Mouse (Mus musculus) olfactory bulb, adult 2 months (tissue): ENCODE data around the gene Ccdc9b. TPM values are rescaled to one million over a fixed set of nuclear protein-coding genes. Genes with fewer than 3 reads are reported as not detected.

ENCODE experiments used
- H3K27ac ChIP-seq: fragments of 200-500 bp; 2 replicates; pipeline ENCODE4 v1.5.1; 2012; ENCODE audit warnings: low read depth, low read length; ENCODE audit not compliant: insufficient read depth
- H3K4me1 ChIP-seq: fragments of 200-500 bp; 2 replicates; pipeline ENCODE4 v1.6.1; 2012; ENCODE audit warnings: low read length; ENCODE audit not compliant: control insufficient read depth, insufficient read depth
- H3K4me3 ChIP-seq: fragments of 200-500 bp; 2 replicates; pipeline ENCODE4 v1.5.1; 2012; ENCODE audit warnings: mild to moderate bottlenecking, low read depth, low read length, moderate library complexity; ENCODE audit not compliant: insufficient read depth
- CTCF ChIP-seq: fragments of 200-500 bp; IDR thresholded peaks from 2 replicates; pipeline ENCODE4 v1.5.1; 2012; ENCODE audit warnings: low read depth, mild to moderate bottlenecking, low read length, moderate library complexity; ENCODE audit not compliant: insufficient read depth
- POLR2A ChIP-seq: fragments of 200-500 bp; IDR thresholded peaks from 2 replicates; pipeline ENCODE4 v1.6.1; 2012; ENCODE audit warnings: mild to moderate bottlenecking, low read depth, low read length, moderate library complexity; ENCODE audit not compliant: insufficient read depth
- WGBS: fragments of 180-500 bp; shearing (Covaris S2); methylation state at CpG from one replicate; pipeline ENCODE4 v1.1.7; 2018; 5-methylcytosine and 5-hydroxymethylcytosine counted together
- polyA plus RNA-seq: library from polyadenylated mRNA; stranded (reverse); fragments of >200 nt; gene quantifications from 2 replicates; pipeline ENCODE4 v1.2.4, GENCODE M21; 2012; ENCODE audit warnings: low replicate concordance; ENCODE audit not compliant: missing spikeins, insufficient read depth, insufficient read length

Gene Ccdc9b
- polyA plus RNA-seq, 1 experiment, result not detected

DNA sequence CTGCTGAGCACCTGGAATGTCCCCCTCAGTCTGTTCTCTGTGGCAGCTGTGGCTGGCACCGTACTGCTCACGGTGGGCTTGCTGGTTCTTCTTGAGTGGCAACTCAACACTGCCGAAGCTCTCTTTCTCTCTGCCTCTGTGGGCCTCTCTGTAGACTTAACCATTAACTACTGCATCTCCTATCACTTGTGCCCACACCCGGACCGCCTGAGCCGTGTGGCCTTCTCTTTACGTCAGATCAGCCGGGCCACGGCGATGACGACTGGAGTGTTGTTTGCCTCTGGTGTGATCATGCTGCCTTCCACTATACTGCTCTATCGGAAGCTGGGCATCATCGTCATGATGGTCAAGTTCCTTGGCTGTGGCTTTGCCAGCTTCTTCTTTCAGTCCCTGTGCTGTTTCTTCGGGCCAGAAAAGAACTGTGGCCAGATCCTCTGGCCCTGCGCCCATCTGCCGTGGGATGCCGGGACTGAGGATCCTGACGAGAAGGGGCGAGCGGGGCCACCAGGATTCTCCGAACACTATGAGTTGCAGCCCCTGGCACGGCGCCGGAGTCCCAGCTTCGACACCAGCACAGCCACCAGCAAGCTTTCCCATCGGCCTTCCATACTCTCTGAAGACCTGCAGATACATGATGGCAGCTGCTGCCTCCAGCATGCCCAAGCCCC is 29.3 kb upstream of the Ccdc9b start:
- WGBS, result 84% methylated on average over 26 of the region's 26 CpGs
- Histone ChIP-seq H3K4me1 (peaks cover 13% of the 10 kb centered on the region), H3K27ac (no peak overlapping the region), H3K4me3 (no peak overlapping the region)
- TF ChIP-seq CTCF, result no peak
- TF ChIP-seq POLR2A, result no peak

DNA sequence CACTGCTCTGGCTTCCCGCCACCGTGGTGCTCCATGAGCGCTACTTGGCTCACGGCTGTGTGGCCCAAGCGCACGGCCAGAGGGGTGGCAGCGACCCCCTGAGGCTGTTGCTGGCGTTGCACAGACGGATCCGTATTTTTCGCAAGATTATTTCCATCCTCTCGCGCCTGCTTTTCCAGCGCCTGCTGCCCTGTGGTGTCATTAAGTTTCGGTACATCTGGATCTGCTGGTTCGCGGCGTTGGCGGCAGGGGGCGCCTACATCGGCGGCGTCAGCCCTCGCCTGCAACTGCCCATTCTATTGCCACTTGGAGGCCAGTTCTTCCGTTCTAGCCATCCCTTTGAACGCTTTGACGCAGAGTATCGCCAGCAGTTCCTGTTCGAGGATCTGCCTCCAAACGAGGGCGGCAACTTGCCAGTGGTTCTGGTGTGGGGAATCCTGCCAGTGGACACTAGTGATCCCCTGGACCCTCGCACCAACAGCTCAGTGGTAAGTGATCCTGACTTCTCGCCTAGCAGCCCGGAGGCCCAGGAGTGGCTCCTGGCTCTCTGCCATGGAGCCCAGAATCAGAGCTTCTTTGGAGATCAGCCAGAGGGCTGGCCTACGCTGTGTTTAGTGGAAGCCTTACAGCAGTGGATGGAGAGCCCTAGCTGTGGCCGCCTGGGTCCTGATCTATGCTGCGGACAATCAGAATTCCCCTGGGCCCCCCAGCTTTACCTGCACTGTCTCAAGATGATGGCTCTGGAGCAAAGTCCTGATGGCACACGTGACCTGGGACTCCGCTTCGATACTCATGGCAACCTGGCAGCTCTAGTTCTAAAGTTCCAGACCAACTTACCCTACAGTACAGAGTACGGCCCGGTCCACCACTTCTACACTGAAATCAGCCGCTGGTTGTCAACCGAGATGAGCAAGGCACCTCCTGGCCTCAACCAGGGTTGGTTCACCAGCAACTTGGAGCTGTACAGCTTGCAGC is 28.4 kb upstream of the Ccdc9b start:
- WGBS, result 26% methylated on average over 44 of the region's 44 CpGs
- Histone ChIP-seq H3K27ac (no peak overlapping the region), H3K4me1 (peaks cover 13% of the 10 kb centered on the region), H3K4me3 (0 out of 2 replicates have a peak overlapping the region, but pooled peaks have one; percentile 2)
- TF ChIP-seq CTCF (peak; percentile 41; the same call in 1 of the 2 replicates), POLR2A (no peak)

- H3K27ac ChIP-seq, result no peak overlapping the region
Measured at GRCm38 (mm10) chr2:118790221-118790550, 27.7 kb upstream of the Ccdc9b start.

GRCm38 (mm10) chr2:118789501-118789900 is 27.0 kb upstream of the Ccdc9b start:
- 70% methylated on average over 11 of the region's 11 CpGs for WGBS
- Histone ChIP-seq H3K4me1 (peaks cover 13% of the 10 kb centered on the region), H3K27ac (no peak overlapping the region), H3K4me3 (no peak overlapping the region)
- TF ChIP-seq CTCF, result no peak
- TF ChIP-seq POLR2A, result no peak

More at GRCm38 (mm10) chr2:118790221-118790550, 27.7 kb upstream of the Ccdc9b start:
- 60% methylated on average over 12 of the region's 12 CpGs for WGBS
- Histone ChIP-seq H3K4me1 (peaks cover 13% of the 10 kb centered on the region), H3K4me3 (no peak overlapping the region)
- TF ChIP-seq POLR2A (no peak), CTCF (no peak)

- WGBS, result 95% methylated on average over 5 of the region's 5 CpGs
- no peak overlapping the region for H3K4me3 ChIP-seq
- TF ChIP-seq POLR2A, result no peak
Measured at GRCm38 (mm10) chr2:118786525-118786924, 24.1 kb upstream of the Ccdc9b start.

DNA sequence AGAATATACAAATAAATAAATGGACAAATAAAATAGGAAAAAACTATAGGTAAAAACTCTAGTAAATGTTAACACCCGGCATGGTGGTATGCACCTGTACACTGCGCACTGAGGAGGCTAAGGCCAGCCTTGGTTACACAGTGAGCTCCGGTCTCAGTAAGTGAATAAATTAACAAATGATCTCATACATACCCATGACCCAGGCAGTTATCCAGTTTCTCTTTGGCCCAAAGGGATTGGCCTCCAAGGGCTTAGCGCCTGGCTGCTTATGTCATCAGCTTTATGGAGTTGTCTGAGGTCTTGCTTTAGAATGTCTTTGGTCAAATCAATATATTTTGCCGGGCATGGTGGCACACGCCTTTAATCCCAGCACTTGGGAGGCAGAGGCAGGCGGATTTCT is 21.2 kb upstream of the Ccdc9b start:
- 90% methylated on average over 7 of the region's 7 CpGs for WGBS
- no peak overlapping the region for H3K4me3 ChIP-seq
- TF ChIP-seq POLR2A (no peak), CTCF (no peak)

More at GRCm38 (mm10) chr2:118786525-118786924, 24.1 kb upstream of the Ccdc9b start:
- Histone ChIP-seq H3K27ac (no peak overlapping the region), H3K4me1 (peaks cover 16% of the 10 kb centered on the region)

DNA sequence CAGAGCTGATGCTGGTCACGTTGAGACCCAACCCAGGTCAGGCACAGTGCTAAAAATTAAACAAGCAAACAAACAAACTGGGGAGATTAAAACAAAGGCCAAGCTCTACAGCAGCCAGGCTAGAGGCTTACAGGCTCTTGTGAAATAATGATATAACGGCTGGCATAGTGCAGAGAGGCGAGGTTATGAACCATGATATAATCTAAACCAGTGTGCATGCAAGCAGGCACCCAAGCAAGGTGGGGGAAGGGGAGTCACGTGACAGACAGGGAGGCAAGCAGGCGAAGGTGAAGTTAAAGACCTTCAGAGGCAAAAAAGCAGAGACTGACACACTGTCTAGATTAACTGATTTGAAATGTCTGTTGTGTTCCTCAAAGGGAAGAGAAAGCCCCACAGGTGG is 20.6 kb upstream of the Ccdc9b start:
- Histone ChIP-seq H3K4me3 (no peak overlapping the region), H3K4me1 (peaks cover 7% of the 10 kb centered on the region), H3K27ac (no peak overlapping the region)
- WGBS, result 79% methylated on average over 5 of the region's 5 CpGs
- no peak for TF ChIP-seq CTCF

More for the DNA sequence above, 21.2 kb upstream of the Ccdc9b start:
- Histone ChIP-seq H3K27ac (no peak overlapping the region), H3K4me1 (peaks cover 7% of the 10 kb centered on the region)

DNA sequence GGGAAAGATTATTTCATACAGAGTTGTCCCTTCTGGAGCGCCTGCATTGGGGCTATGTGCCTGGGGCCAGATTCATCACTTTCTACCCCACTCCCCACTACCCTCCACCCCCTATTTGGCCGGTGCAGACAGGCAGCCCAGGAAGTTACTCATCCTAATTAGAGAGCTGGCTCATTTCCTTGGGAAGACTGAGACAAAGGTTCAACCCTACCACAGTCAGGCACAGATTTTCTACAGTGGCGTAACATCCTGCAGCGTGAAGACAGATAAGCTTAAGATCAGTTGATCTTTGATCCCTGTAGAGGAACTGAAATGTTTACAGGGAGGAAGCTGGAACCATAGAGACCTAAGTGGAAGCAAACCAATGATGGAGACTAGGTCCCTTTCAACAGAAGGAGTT is 19.8 kb upstream of the Ccdc9b start:
- 49% methylated on average over 4 of the region's 4 CpGs for WGBS

GRCm38 (mm10) chr2:118781115-118781514 is 18.7 kb upstream of the Ccdc9b start:
- H3K4me3 ChIP-seq, result no peak overlapping the region
- WGBS, result 28% methylated on average over 1 of the region's 1 CpGs
- TF ChIP-seq CTCF, result no peak
- TF ChIP-seq POLR2A, result no peak
- peaks cover 11% of the 10 kb centered on the region for H3K4me1 ChIP-seq
- no peak overlapping the region for H3K27ac ChIP-seq

More for the DNA sequence above, 19.8 kb upstream of the Ccdc9b start:
- Histone ChIP-seq H3K4me3 (no peak overlapping the region), H3K27ac (no peak overlapping the region), H3K4me1 (peaks cover 10% of the 10 kb centered on the region)
- TF ChIP-seq POLR2A (no peak), CTCF (no peak)
